Mouse (Mus musculus) limb, embryonic 13.5 days (tissue): ENCODE data around the gene Ap1g2. TPM values are rescaled to one million over a fixed set of nuclear protein-coding genes. Genes with fewer than 3 reads are reported as not detected.

ENCODE experiments used
- ATAC-seq: fragments of 200-750 bp; cut with Nextera tagmentation; 2 replicates; pipeline ENCODE4 v1.8.0; 2017; ENCODE audit warnings: low read depth, moderate number of reproducible peaks, moderate TSS enrichment; ENCODE audit not compliant: low FRiP score
- H3K27ac ChIP-seq: fragments of 300-500 bp; sonication (generic); 2 replicates; pipeline ENCODE4 v1.5.1; 2015; ENCODE audit warnings: inconsistent platforms, mild to moderate bottlenecking, moderate library complexity
- H3K27me3 ChIP-seq: fragments of 300-500 bp; sonication (generic); 2 replicates; pipeline ENCODE4 v1.6.1; 2015; ENCODE audit warnings: mild to moderate bottlenecking, inconsistent platforms
- H3K36me3 ChIP-seq: fragments of 300-500 bp; sonication (generic); 2 replicates; pipeline ENCODE4 v1.6.1; 2015; ENCODE audit warnings: inconsistent platforms, mild to moderate bottlenecking, moderate library complexity
- H3K4me1 ChIP-seq: fragments of 300-500 bp; sonication (generic); 2 replicates; pipeline ENCODE4 v1.6.1; 2015; ENCODE audit warnings: inconsistent platforms
- H3K4me2 ChIP-seq: fragments of 300-500 bp; sonication (generic); replicated peaks from 2 replicates; pipeline ENCODE4 v1.6.1; 2015; ENCODE audit warnings: inconsistent platforms, mild to moderate bottlenecking, moderate library complexity
- H3K4me3 ChIP-seq: fragments of 300-500 bp; sonication (generic); 2 replicates; pipeline ENCODE4 v1.5.1; 2015; ENCODE audit warnings: moderate library complexity, mild to moderate bottlenecking, inconsistent platforms
- H3K9ac ChIP-seq: fragments of 300-500 bp; sonication (generic); 2 replicates; pipeline ENCODE4 v1.6.1; 2015; ENCODE audit warnings: mild to moderate bottlenecking, inconsistent platforms
- H3K9me3 ChIP-seq: fragments of 300-500 bp; sonication (generic); 2 replicates; pipeline ENCODE4 v1.6.1; 2016; ENCODE audit warnings: inconsistent platforms
- WGBS: fragments of 180-500 bp; shearing (Covaris S2); methylation state at CpG from one replicate; pipeline ENCODE4 v1.1.7; 2015; 5-methylcytosine and 5-hydroxymethylcytosine counted together
- polyA plus RNA-seq: library from polyadenylated mRNA; unstranded; fragments of >200 nt; fragmentation: Nextera tagmentation; extraction: Ambion mirVana; gene quantifications from 2 replicates; pipeline ENCODE4 v1.2.1, GENCODE M21; 2015

Gene Ap1g2
- polyA plus RNA-seq, 1 experiment from 2014 or later, result 13.7 TPM

GRCm38 (mm10) chr14:55079214-55079970 is 27.0 kb downstream of the Ap1g2 start:
- Histone ChIP-seq H3K9ac (peak overlapping the region; percentile 56; the same call in 1 of the 2 replicates), H3K4me3 (0 out of 2 replicates have a peak overlapping the region, but pooled peaks have one; percentile 26), H3K27me3 (peaks cover 14% of the 10 kb centered on the region), H3K36me3 (peaks cover 6% of the 10 kb centered on the region; the same call in 1 of the 2 replicates), H3K4me2 (peak overlapping the region; percentile 60), H3K9me3 (no peaks in the 10 kb centered on the region), H3K4me1 (peaks cover 31% of the 10 kb centered on the region), H3K27ac (0 out of 2 replicates have a peak overlapping the region, but pooled peaks have one; percentile 52)
- WGBS, result 18% methylated on average over 8 of the region's 8 CpGs
- peak; percentile 31; the same call in 1 of the 2 replicates for ATAC-seq

DNA sequence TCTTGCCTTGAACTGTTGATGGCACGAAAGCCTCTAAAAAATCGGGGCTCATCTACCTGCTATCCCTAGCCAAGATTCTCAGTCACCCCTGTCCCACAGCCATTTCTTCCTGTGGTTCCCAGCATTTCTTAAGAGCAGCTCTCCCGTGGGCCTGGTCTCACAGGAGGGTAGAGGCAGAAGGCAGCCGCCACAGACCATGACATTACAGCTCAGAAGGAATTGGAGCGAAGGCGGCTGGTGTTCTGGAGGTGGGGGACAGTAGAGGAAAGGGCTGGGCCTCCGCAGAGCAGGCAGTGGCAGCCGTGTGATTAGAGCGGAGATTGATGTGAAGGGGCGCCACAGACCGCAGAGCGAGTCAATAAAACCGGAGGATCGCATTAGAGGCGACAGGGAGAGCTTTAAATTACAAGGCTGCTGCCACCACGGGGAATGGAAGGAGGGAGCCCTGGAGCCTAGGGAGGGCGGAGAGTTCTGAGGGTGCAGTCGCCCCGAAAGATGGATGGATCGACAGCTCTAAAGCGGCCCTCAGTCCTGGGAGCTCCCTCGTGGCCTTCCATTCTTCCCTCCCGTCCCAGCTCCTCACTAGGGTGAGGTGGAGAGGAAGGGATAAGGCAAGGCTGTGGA is 27.9 kb downstream of the Ap1g2 start:
- peak overlapping the region; percentile 26 for H3K4me3 ChIP-seq
- peak overlapping the region; percentile 60 for H3K4me2 ChIP-seq
- WGBS, result 2% methylated on average over 23 of the region's 23 CpGs
- H3K27me3 ChIP-seq, result peaks cover 14% of the 10 kb centered on the region
- 0 out of 2 replicates have a peak, but pooled peaks have one; percentile 24 for ATAC-seq
- H3K9ac ChIP-seq, result peak overlapping the region; percentile 56
- peaks cover 31% of the 10 kb centered on the region for H3K4me1 ChIP-seq
- no peaks in the 10 kb centered on the region for H3K9me3 ChIP-seq
- peaks cover 13% of the 10 kb centered on the region for H3K36me3 ChIP-seq
- peak overlapping the region; percentile 52; the same call in 1 of the 2 replicates for H3K27ac ChIP-seq

- H3K4me3 ChIP-seq, result peak overlapping the region; percentile 26
- H3K27ac ChIP-seq, result no peak overlapping the region
- H3K4me2 ChIP-seq, result peak overlapping the region; percentile 60
- H3K9ac ChIP-seq, result peak overlapping the region; percentile 56; the same call in 1 of the 2 replicates
- ATAC-seq, result no peak
- 20% methylated on average over 15 of the region's 15 CpGs for WGBS
- H3K27me3 ChIP-seq, result peaks cover 17% of the 10 kb centered on the region
- H3K4me1 ChIP-seq, result peaks cover 31% of the 10 kb centered on the region
- peaks cover 21% of the 10 kb centered on the region for H3K36me3 ChIP-seq
- no peaks in the 10 kb centered on the region for H3K9me3 ChIP-seq
Measured at GRCm38 (mm10) chr14:55077481-55078365, 28.7 kb downstream of the Ap1g2 start.

- 56% methylated on average over 3 of the region's 3 CpGs for WGBS
- H3K4me1 ChIP-seq, result peaks cover 35% of the 10 kb centered on the region
- H3K36me3 ChIP-seq, result peaks cover 23% of the 10 kb centered on the region
- H3K4me2 ChIP-seq, result no peak overlapping the region
- H3K27me3 ChIP-seq, result peaks cover 17% of the 10 kb centered on the region
- no peak overlapping the region for H3K4me3 ChIP-seq
- H3K27ac ChIP-seq, result no peak overlapping the region
- ATAC-seq, result no peak
- no peak overlapping the region for H3K9ac ChIP-seq
- H3K9me3 ChIP-seq, result no peaks in the 10 kb centered on the region
Measured at GRCm38 (mm10) chr14:55076956-55077355, 29.4 kb downstream of the Ap1g2 start.

DNA sequence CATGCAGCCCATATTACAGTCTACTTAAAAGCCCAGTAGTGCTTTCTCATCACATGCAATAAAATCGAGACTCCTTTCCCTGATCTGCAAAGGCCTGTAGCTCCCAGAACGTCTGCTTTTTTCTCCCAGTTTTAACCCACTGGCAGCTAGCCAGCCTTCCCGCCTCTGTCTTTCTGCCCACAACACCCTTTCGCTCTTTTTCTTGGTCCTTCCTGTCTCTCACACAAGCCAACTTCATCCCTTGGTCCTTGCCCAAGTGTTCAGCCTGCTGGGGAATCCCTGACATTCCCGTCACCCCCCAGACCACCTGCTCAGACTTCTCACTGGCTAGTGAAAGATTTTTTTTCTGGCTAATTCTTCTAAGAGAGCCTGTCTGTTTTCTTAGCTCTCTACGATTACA is 30.2 kb downstream of the Ap1g2 start:
- WGBS, result 40% methylated on average over 6 of the region's 6 CpGs

DNA sequence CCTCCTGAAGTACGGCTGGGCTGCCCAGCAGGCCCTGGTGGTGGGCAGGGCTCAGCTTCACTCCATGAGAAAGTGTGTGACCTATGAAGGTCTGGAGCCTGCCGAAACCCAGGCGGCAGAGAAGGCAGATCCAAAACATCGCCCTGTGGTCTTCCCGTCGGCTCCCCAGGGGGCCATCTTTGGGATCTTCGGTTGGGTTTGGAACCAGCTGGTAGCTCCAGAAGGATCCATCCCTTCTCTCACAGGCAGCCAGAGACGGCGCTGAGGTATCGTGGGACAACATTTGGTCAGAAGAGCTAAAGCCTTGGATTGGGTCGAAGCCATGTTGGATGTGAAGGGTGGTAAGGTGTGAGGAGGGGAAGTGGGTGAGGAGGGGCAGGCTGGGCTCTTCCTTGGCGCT is 32.0 kb downstream of the Ap1g2 start:
- H3K27me3 ChIP-seq, result peaks cover 17% of the 10 kb centered on the region
- H3K4me3 ChIP-seq, result no peak overlapping the region
- no peaks in the 10 kb centered on the region for H3K9me3 ChIP-seq
- ATAC-seq, result no peak
- no peak overlapping the region for H3K4me2 ChIP-seq
- H3K27ac ChIP-seq, result no peak overlapping the region
- 92% methylated on average over 12 of the region's 12 CpGs for WGBS
- H3K4me1 ChIP-seq, result peaks cover 39% of the 10 kb centered on the region
- H3K36me3 ChIP-seq, result peaks cover 28% of the 10 kb centered on the region
- H3K9ac ChIP-seq, result no peak overlapping the region

More for the DNA sequence above, 30.2 kb downstream of the Ap1g2 start:
- Histone ChIP-seq H3K9ac (no peak overlapping the region), H3K27ac (no peak overlapping the region), H3K4me2 (no peak overlapping the region), H3K27me3 (peaks cover 17% of the 10 kb centered on the region), H3K9me3 (no peaks in the 10 kb centered on the region), H3K36me3 (peaks cover 23% of the 10 kb centered on the region), H3K4me3 (no peak overlapping the region), H3K4me1 (peaks cover 42% of the 10 kb centered on the region)
- ATAC-seq, result no peak

GRCm38 (mm10) chr14:55071756-55072155 is 34.6 kb downstream of the Ap1g2 start:
- H3K27ac ChIP-seq, result no peak overlapping the region
- H3K9ac ChIP-seq, result peak overlapping the region; percentile 54
- peaks cover 20% of the 10 kb centered on the region for H3K4me1 ChIP-seq
- 15% methylated on average over 19 of the region's 19 CpGs for WGBS
- H3K27me3 ChIP-seq, result peaks cover 4% of the 10 kb centered on the region; the same call in 1 of the 2 replicates
- H3K9me3 ChIP-seq, result no peaks in the 10 kb centered on the region
- peak overlapping the region; percentile 55 for H3K4me2 ChIP-seq
- H3K4me3 ChIP-seq, result peak overlapping the region; percentile 22
- peaks cover 46% of the 10 kb centered on the region for H3K36me3 ChIP-seq
- ATAC-seq, result 0 out of 2 replicates have a peak, but pooled peaks have one; percentile 45

DNA sequence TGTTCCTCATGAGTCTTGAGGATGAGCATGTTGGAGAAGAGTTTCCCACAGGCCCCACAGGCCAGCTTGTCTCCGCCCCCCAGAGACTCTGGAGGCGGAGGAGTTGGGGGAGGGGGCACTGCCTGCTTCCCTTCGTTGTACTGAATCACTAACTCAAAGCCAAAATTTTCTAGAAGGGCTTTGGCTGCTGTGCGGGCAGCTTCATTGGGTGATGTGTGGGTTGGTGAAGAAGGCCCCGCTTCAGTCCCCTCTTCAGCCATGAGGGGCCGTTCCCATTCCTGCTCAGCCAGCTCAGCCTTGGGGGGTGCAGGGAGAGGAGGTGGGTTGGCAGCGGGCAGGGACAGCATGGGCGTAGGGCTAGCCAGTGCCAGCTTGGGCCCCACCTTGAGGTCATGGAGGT is 40.4 kb downstream of the Ap1g2 start:
- Histone ChIP-seq H3K36me3 (peaks cover 42% of the 10 kb centered on the region), H3K4me2 (no peak overlapping the region), H3K9me3 (no peaks in the 10 kb centered on the region), H3K4me1 (peaks cover 25% of the 10 kb centered on the region), H3K4me3 (no peak overlapping the region), H3K27ac (no peak overlapping the region), H3K27me3 (no peaks in the 10 kb centered on the region), H3K9ac (no peak overlapping the region)
- no peak for ATAC-seq
- WGBS, result 88% methylated on average over 8 of the region's 8 CpGs

GRCm38 (mm10) chr14:55065391-55065790 is 41.0 kb downstream of the Ap1g2 start:
- Histone ChIP-seq H3K4me2 (no peak overlapping the region), H3K36me3 (peaks cover 42% of the 10 kb centered on the region), H3K4me3 (no peak overlapping the region), H3K27ac (no peak overlapping the region), H3K9ac (no peak overlapping the region), H3K9me3 (no peaks in the 10 kb centered on the region), H3K4me1 (peaks cover 29% of the 10 kb centered on the region), H3K27me3 (no peaks in the 10 kb centered on the region)
- ATAC-seq, result no peak
- WGBS, result 81% methylated on average over 13 of the region's 13 CpGs

DNA sequence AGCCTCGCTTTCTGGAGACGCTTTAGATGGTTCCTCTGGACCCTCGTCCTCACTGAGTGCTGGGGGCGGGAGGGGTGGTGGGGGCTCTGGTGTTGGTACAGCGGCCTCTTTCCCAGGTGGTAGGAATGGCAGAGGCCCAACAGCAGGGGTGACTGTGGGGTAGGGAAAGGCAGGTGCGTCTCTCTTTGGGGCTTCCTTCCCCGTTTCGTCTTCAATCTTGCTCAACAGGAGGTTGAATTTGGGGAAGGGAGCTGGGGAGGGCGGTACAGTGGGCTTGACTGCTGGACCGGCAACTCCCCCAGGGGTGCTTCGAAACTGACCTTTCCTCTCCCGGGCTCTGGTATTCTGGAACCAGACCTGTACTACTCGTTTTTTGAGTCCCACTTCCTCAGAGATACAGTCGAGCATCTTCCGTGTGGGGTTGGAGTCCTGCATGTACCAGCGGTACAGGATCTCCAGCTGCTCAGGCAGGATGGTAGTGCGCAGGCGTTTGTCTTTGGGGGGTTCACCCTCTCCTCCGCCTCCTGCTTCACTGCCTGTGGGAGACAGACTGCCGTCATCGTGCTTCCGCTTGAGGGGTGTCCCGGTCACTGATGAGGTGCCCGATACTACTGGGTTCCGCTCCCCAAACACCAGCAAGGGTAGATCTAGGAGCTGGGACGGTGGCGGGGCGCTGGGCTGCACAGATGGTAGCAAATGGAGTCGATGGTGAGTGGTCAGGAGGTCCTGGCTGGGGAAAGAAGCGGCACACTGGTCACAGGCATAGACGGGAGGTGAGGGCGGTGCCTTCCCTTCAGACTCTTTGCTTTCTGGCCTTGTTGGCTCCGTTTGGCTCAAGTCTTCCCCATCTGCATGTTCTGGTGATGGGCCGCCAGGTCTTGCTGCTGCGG is 41.7 kb downstream of the Ap1g2 start:
- Histone ChIP-seq H3K9ac (no peak overlapping the region), H3K9me3 (no peaks in the 10 kb centered on the region), H3K4me3 (no peak overlapping the region), H3K4me1 (peaks cover 29% of the 10 kb centered on the region), H3K27ac (no peak overlapping the region), H3K36me3 (peaks cover 37% of the 10 kb centered on the region), H3K27me3 (no peaks in the 10 kb centered on the region), H3K4me2 (no peak overlapping the region)
- ATAC-seq, result no peak
- WGBS, result 75% methylated on average over 35 of the region's 35 CpGs
